Mouse (Mus musculus) brain, embryonic 14.5 days (tissue): ENCODE data around the gene Gm49510.

Source experiments
- CTCF ChIP-seq: fragments of 200-500 bp; IDR thresholded peaks from 2 replicates; pipeline ENCODE4 v1.5.1; 2012; ENCODE audit warnings: inconsistent platforms, mild to moderate bottlenecking, moderate library complexity, borderline replicate concordance; ENCODE audit not compliant: insufficient read depth, insufficient read length; ENCODE audit errors: extremely low read depth
- POLR2A ChIP-seq: fragments of 200-500 bp; IDR thresholded peaks from 2 replicates; pipeline ENCODE4 v1.6.1; 2012; ENCODE audit warnings: mild to moderate bottlenecking, inconsistent platforms, borderline replicate concordance; ENCODE audit not compliant: poor library complexity, insufficient read depth, insufficient read length, severe bottlenecking; ENCODE audit errors: extremely low read depth

- TF ChIP-seq POLR2A (no peak), CTCF (peak; percentile 76)
Measured at GRCm38 (mm10) chr15:78869775-78870174, 29.7 kb upstream of the Gm49510 start.
